Mouse (Mus musculus) ES-E14 (cell line): ENCODE results near the gene Vwde. TPM values are rescaled to one million over a fixed set of nuclear protein-coding genes. Genes with fewer than 3 reads are reported as not detected.

Source experiments
- DNase-seq: peaks from one replicate; pipeline ENCODE4 v3.0.0-alpha.2; 2013; ENCODE audit warnings: low read depth, low spot score
- H3K27ac ChIP-seq: 2 replicates; pipeline ENCODE4 v1.5.1; 2012; ENCODE audit warnings: low read depth, mild to moderate bottlenecking, low read length, moderate library complexity, mixed read lengths; ENCODE audit not compliant: poor library complexity, insufficient read depth, severe bottlenecking
- H3K36me3 ChIP-seq: 2 replicates; pipeline ENCODE4 v1.6.1; 2012; ENCODE audit warnings: mild to moderate bottlenecking, low read length, moderate library complexity, mixed read lengths; ENCODE audit not compliant: control insufficient read depth, poor library complexity, insufficient read depth, severe bottlenecking
- H3K4me1 ChIP-seq, 2 experiments: fragments of 150-350 bp in 1 of 2; sonication (generic) in 1 of 2; 2 replicates each; pipeline ENCODE4 v1.6.1; 2012; ENCODE audit warnings: low read length in 2 of 2, mild to moderate bottlenecking in 1 of 2, mixed read lengths in 1 of 2; ENCODE audit not compliant: control insufficient read depth in 2 of 2, insufficient read depth in 2 of 2, poor library complexity in 1 of 2
- H3K4me3 ChIP-seq, 2 experiments: fragments of 150-350 bp in 1 of 2; sonication (generic) in 1 of 2; 2 replicates each; pipeline ENCODE4 v1.5.1; 2012; ENCODE audit warnings: low read length in 2 of 2, low read depth in 1 of 2, mild to moderate bottlenecking in 1 of 2, mixed read lengths in 1 of 2; ENCODE audit not compliant: insufficient read depth in 1 of 2, poor library complexity in 1 of 2, severe bottlenecking in 1 of 2
- H3K9ac ChIP-seq: 2 replicates; pipeline ENCODE4 v1.6.1; 2012; ENCODE audit warnings: low read depth, mild to moderate bottlenecking, low read length, mixed read lengths; ENCODE audit not compliant: poor library complexity, insufficient read depth, severe bottlenecking
- H3K9me3 ChIP-seq: fragments of 150-350 bp; sonication (generic); 2 replicates; pipeline ENCODE4 v1.6.1; 2012; ENCODE audit warnings: low read depth, mild to moderate bottlenecking, low read length; ENCODE audit not compliant: control insufficient read depth, insufficient read depth
- CHD2 ChIP-seq: IDR thresholded peaks from 2 replicates; pipeline ENCODE4 v1.6.1; 2014; ENCODE audit warnings: mild to moderate bottlenecking, low read depth, low read length, inconsistent platforms
- HCFC1 ChIP-seq: IDR thresholded peaks from 2 replicates; pipeline ENCODE4 v1.6.1; 2012; ENCODE audit warnings: low read length, inconsistent platforms, borderline replicate concordance; ENCODE audit not compliant: insufficient read depth
- in situ Hi-C, 2 experiments: fragments of 600-800 bp; cut with MboI; formaldehyde crosslinking; loops; one replicate each; pipeline ENCODE4 v1.15.1; 2025; ENCODE audit warnings: low sequenced_read_pairs in 2 of 2, inconsistent platforms in 1 of 2; ENCODE audit not compliant: unreplicated experiment in 2 of 2
- total RNA-seq: library from RNA; depleted of rRNA; stranded (reverse); fragments of 300-350 nt; gene quantifications from 2 replicates; pipeline ENCODE4 v1.2.3, GENCODE M21; 2012; rRNA removed

Gene Vwde
- total RNA-seq, 1 experiment = 0.13 TPM

GRCm38 (mm10) chr6:13108662-13109061 is 116.1 kb downstream of the Vwde start:
- DNase-seq = no peak
- Histone ChIP-seq H3K4me1 (no peaks in the 10 kb centered on the region), H3K9me3 (no peaks in the 10 kb centered on the region), H3K9ac (no peak overlapping the region), H3K27ac (no peak overlapping the region), H3K4me3 (no peak overlapping the region), H3K36me3 (no peaks in the 10 kb centered on the region)
- in situ Hi-C loops = no loop called here
- TF ChIP-seq HCFC1 = no peak
- TF ChIP-seq CHD2 = no peak

Other genes with a start within 250 kb of the Vwde start
- gene Tmem106b, start 155.2 kb downstream of the Vwde start, total RNA-seq = 26.3 and 30.5 TPM in 2 replicates